Mouse (Mus musculus) kidney, embryonic 14.5 days (tissue): ENCODE results near the gene Asic2. TPM values are rescaled to one million over a fixed set of nuclear protein-coding genes. Genes with fewer than 3 reads are reported as not detected.

Experiments
- ATAC-seq: fragments of 200-750 bp; cut with Nextera tagmentation; 2 replicates; pipeline ENCODE4 v1.8.0; 2017; ENCODE audit warnings: moderate number of reproducible peaks, mild to moderate bottlenecking, moderate TSS enrichment, moderate library complexity; ENCODE audit not compliant: low FRiP score, low TSS enrichment
- H3K27ac ChIP-seq: fragments of 300-500 bp; sonication (generic); 2 replicates; pipeline ENCODE4 v1.5.1; 2014; ENCODE audit warnings: low read depth, mild to moderate bottlenecking, low read length, moderate library complexity, mixed read lengths
- H3K27me3 ChIP-seq: fragments of 300-500 bp; sonication (generic); 2 replicates; pipeline ENCODE4 v1.6.1; 2014; ENCODE audit warnings: mild to moderate bottlenecking, low read length; ENCODE audit not compliant: control insufficient read depth, insufficient read depth
- H3K36me3 ChIP-seq: fragments of 300-500 bp; sonication (generic); 2 replicates; pipeline ENCODE4 v1.6.1; 2014; ENCODE audit warnings: low read length, mixed read lengths; ENCODE audit not compliant: control insufficient read depth, insufficient read depth
- H3K4me1 ChIP-seq: fragments of 300-500 bp; sonication (generic); 2 replicates; pipeline ENCODE4 v1.6.1; 2014; ENCODE audit warnings: low read length, mixed read lengths; ENCODE audit not compliant: control insufficient read depth, insufficient read depth
- H3K4me2 ChIP-seq: fragments of 300-500 bp; sonication (generic); replicated peaks from 2 replicates; pipeline ENCODE4 v1.6.1; 2014; ENCODE audit warnings: low read depth, mild to moderate bottlenecking, low read length
- H3K4me3 ChIP-seq: fragments of 300-500 bp; sonication (generic); 2 replicates; pipeline ENCODE4 v1.5.1; 2014; ENCODE audit warnings: mild to moderate bottlenecking, low read length
- H3K9ac ChIP-seq: fragments of 300-500 bp; sonication (generic); 2 replicates; pipeline ENCODE4 v1.6.1; 2014; ENCODE audit warnings: low read depth, mild to moderate bottlenecking, low read length, moderate library complexity
- H3K9me3 ChIP-seq: fragments of 300-500 bp; sonication (generic); 2 replicates; pipeline ENCODE4 v1.6.1; 2016; ENCODE audit warnings: low read length; ENCODE audit not compliant: control insufficient read depth
- WGBS: fragments of 180-500 bp; shearing (Covaris S2); extraction: QIAGEN DNeasy Blood & Tissue Kit; methylation state at CpG from one replicate; pipeline ENCODE4 v1.1.7; 2014; 5-methylcytosine and 5-hydroxymethylcytosine counted together
- polyA plus RNA-seq: library from polyadenylated mRNA; unstranded; fragments of >200 nt; fragmentation: Nextera tagmentation; extraction: Ambion mirVana; gene quantifications from 2 replicates; pipeline ENCODE4 v1.2.1, GENCODE M21; 2014

Gene Asic2
- polyA plus RNA-seq, 1 experiment from 2014 or later: 3.4 TPM

DNA sequence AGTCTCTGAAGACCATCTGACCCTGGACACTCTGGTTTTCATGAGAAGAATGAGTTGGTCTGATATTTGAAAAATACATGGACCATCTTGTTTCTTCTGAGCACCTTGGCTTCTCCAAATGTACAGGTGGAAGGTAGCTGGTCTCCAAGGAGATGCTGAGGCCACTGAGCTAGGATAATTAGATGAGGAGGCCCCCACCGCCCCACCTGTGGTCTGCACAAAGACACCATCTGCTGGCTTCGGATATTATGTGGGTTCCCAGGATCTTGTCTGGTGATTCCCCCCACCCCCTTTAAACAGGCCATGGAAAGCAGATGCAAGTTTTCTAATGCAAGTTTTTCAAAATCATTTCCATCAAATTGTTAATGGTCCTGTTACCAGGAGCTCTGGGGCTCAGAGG, 856.6 kb downstream of the Asic2 start:
- Histone ChIP-seq H3K4me2 (no peak overlapping the region), H3K4me3 (no peak overlapping the region), H3K27ac (no peak overlapping the region), H3K9ac (no peak overlapping the region), H3K4me1 (no peaks in the 10 kb centered on the region), H3K9me3 (no peaks in the 10 kb centered on the region), H3K36me3 (no peaks in the 10 kb centered on the region), H3K27me3 (no peaks in the 10 kb centered on the region)
- no peak for ATAC-seq
- 94% methylated on average over 2 of the region's 2 CpGs for WGBS

DNA sequence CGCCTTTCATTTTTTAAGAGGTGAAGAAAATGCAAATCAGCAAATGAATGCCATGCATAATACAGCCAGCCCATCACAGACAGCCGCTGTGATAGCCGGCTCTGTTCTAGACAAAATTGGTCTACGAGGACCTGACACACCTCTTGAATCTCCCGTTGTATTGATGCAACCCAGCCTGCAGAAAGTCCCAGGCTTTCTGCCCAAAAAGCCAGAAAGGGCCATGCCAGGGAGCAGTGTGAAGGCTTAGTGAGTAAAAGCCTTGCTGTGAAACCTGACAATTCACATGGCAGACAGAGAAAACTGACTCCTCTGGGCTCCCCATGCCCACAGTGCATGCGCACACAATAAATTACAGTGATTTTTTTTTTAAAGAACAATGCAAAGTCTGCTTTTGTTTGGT, 858.2 kb downstream of the Asic2 start:
- WGBS: 70% methylated on average over 6 of the region's 6 CpGs

DNA sequence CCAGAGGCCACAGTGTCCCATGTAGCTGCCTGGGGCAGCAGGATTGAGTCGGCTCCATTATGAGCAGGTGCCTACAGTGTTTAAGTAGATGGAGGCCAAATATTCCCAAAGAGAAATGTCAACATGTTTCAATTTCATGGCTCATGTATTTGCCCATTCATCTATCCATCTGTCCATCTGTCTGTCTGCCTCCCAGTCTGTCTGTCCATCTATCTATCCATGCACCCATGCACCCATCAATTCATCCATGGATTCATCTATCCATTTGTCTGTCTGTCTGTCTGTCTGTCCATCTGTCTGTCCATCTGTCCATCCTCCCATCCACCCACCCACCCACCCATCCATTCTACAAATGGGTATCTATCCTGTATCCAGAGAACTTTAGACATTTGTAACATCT, 861.3 kb downstream of the Asic2 start:
- no peak overlapping the region for H3K9ac ChIP-seq
- no peak overlapping the region for H3K4me2 ChIP-seq
- no peaks in the 10 kb centered on the region for H3K36me3 ChIP-seq
- WGBS: 95% methylated on average over 1 of the region's 1 CpGs
- no peaks in the 10 kb centered on the region for H3K9me3 ChIP-seq
- H3K4me3 ChIP-seq: no peak overlapping the region
- no peaks in the 10 kb centered on the region for H3K27me3 ChIP-seq
- no peaks in the 10 kb centered on the region for H3K4me1 ChIP-seq
- H3K27ac ChIP-seq: no peak overlapping the region
- no peak for ATAC-seq

More for the DNA sequence above, 858.2 kb downstream of the Asic2 start:
- Histone ChIP-seq H3K27me3 (no peaks in the 10 kb centered on the region), H3K27ac (no peak overlapping the region), H3K4me3 (no peak overlapping the region), H3K9me3 (no peaks in the 10 kb centered on the region), H3K4me2 (no peak overlapping the region), H3K4me1 (no peaks in the 10 kb centered on the region), H3K9ac (no peak overlapping the region), H3K36me3 (no peaks in the 10 kb centered on the region)
- no peak for ATAC-seq

DNA sequence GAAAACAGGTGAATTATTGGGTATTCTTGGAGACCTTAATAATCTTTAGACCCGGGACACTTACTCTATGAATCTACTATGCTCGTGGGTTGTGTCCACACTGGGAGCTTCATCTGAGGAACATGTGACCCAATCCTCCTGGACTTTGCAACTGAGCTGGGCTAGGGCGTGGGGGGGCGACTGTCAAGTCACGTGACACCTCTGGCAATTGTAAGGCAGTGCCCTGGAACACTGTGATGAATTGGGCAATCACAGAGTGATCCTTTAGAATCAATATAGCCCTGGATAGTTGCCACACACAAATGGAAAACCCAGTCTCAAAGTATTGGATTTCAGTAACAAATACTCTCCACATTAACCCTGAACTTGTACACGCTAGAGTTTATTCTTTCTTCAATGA, 867.4 kb downstream of the Asic2 start:
- Histone ChIP-seq H3K4me2 (no peak overlapping the region), H3K9ac (no peak overlapping the region), H3K27ac (no peak overlapping the region), H3K4me1 (peaks cover 3% of the 10 kb centered on the region), H3K9me3 (no peaks in the 10 kb centered on the region), H3K27me3 (no peaks in the 10 kb centered on the region), H3K36me3 (no peaks in the 10 kb centered on the region), H3K4me3 (no peak overlapping the region)
- WGBS: 57% methylated on average over 6 of the region's 6 CpGs
- ATAC-seq: no peak

DNA sequence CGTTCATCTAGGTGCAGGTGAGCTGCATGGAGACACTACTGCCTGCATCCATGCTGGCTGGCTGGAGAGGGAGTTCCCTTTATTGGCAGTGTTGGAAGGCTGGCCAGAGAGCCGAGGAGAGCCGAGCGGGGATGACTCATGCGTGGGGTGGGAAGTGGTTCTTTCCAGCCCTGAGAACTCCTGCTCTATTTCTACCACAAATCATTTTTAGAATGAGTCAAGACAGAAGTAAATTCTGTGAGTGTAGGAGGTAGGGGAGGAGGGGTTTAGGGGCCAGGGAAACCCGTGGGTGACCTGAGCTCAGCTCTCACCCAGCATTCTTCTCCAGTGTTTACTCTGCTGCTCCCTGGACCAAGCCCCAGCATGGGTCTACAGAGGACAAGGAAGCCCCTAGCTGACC, 872.2 kb downstream of the Asic2 start:
- H3K27me3 ChIP-seq: no peaks in the 10 kb centered on the region
- peak; percentile 90 for ATAC-seq
- no peak overlapping the region for H3K27ac ChIP-seq
- no peaks in the 10 kb centered on the region for H3K36me3 ChIP-seq
- peaks cover 15% of the 10 kb centered on the region for H3K4me1 ChIP-seq
- H3K9ac ChIP-seq: no peak overlapping the region
- no peak overlapping the region for H3K4me2 ChIP-seq
- 12% methylated on average over 6 of the region's 6 CpGs for WGBS
- no peak overlapping the region for H3K4me3 ChIP-seq
- no peaks in the 10 kb centered on the region for H3K9me3 ChIP-seq

DNA sequence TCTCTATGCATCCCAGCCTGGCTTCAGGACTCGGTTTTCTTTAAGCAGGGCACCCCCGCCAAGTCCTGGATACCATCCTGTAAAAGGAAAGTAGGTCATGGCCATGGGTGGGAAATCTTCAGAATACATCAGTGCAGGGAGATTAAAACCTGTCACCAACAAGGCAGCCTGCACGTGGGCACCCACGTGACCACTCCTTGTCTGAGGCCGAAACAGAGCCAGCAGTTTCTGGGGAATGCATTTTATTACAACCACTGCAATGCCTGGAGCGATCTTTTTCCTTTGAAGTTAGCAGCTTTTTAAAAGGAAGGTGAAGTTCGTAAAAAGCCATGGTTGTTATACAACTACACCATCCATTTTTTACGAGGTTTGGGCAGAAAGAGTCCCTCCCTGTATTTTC, 873.7 kb downstream of the Asic2 start:
- ATAC-seq: no peak
- no peak overlapping the region for H3K4me2 ChIP-seq
- no peaks in the 10 kb centered on the region for H3K36me3 ChIP-seq
- H3K9me3 ChIP-seq: no peaks in the 10 kb centered on the region
- no peak overlapping the region for H3K4me3 ChIP-seq
- H3K4me1 ChIP-seq: peaks cover 15% of the 10 kb centered on the region
- H3K27ac ChIP-seq: no peak overlapping the region
- H3K27me3 ChIP-seq: no peaks in the 10 kb centered on the region
- WGBS: 24% methylated on average over 8 of the region's 8 CpGs
- H3K9ac ChIP-seq: no peak overlapping the region

DNA sequence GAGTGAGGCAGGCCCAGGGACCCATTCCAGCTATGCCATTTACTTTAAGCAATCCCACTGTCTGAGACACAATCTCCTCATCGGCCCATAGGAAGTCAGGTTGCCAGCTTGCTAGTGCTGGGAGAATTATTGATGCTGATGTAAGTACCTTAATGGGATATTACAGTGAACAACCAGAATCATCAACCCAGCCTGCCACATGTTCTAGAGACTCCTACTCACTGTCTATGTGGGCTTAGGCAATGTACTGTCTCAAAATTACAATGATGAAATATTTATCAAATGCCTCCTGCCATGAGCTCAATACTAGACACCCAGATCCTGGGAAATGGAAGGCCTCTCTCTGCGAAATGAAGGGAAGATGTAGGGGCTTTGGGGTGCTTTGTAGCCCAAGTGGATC, 876.1 kb downstream of the Asic2 start:
- Histone ChIP-seq H3K4me1 (peaks cover 15% of the 10 kb centered on the region), H3K36me3 (no peaks in the 10 kb centered on the region), H3K27me3 (no peaks in the 10 kb centered on the region), H3K9me3 (no peaks in the 10 kb centered on the region), H3K27ac (no peak overlapping the region), H3K4me3 (no peak overlapping the region), H3K9ac (no peak overlapping the region), H3K4me2 (no peak overlapping the region)
- ATAC-seq: no peak
- 93% methylated on average over 2 of the region's 2 CpGs for WGBS

DNA sequence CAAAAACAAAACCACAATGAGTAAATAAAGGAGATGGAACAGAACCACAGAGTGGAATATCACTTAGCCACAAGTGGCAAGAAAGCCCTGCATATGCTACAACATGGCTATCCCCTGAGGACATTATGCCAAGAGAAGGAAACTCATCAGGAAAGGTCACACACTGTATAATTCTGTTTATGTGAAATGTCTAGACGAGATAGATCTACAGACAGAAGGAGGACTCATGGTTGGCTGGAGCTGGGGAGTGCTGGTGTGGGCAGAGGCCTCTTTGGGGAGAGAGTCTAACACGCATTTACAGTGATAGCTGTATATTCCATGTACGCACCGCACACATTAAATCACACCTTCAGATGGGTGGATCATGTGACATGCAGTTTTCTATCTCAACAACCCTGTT, 884.4 kb downstream of the Asic2 start:
- no peaks in the 10 kb centered on the region for H3K9me3 ChIP-seq
- H3K4me3 ChIP-seq: no peak overlapping the region
- no peak overlapping the region for H3K4me2 ChIP-seq
- H3K4me1 ChIP-seq: peaks cover 11% of the 10 kb centered on the region; the same call in 1 of the 2 replicates
- ATAC-seq: no peak
- 57% methylated on average over 4 of the region's 4 CpGs for WGBS
- H3K27ac ChIP-seq: no peak overlapping the region
- no peaks in the 10 kb centered on the region for H3K27me3 ChIP-seq
- no peaks in the 10 kb centered on the region for H3K36me3 ChIP-seq
- H3K9ac ChIP-seq: no peak overlapping the region

DNA sequence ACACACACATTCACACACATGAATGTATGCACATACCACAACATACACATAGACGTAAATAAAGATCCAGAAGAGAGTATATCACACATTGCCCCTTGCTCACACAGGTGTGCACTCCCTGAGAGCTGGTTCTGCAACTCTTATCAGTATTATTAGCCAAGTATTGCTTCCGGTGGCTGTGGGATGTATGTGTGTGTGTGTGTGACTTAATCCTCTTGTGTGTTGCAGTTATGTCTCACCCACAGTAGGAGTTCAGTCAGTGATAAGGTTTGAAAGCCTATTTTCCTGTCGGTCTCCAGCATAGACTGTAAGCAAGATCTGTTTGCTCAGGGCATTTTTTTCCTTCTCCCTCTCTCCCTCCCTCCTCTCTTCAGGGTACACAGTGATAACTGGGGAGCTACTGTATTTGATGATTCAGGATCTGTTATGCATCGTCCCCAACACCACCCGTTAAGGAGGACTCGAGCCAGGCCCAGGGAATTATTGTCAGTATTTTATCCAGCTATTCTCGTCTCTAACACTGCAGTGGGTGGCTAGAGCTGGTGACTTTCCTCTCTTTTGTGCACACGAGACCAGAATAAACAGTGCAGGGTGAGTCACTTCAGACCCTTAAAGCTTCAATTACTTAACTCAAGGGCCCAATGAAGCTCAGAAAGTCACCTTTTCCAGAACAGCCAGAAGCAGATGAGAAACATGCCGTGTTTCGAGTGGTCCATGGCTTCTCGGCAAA, 888.0 kb downstream of the Asic2 start:
- Histone ChIP-seq H3K27ac (no peak overlapping the region), H3K4me3 (no peak overlapping the region), H3K4me2 (no peak overlapping the region), H3K9ac (no peak overlapping the region), H3K9me3 (no peaks in the 10 kb centered on the region), H3K4me1 (peaks cover 14% of the 10 kb centered on the region; the same call in 1 of the 2 replicates), H3K27me3 (no peaks in the 10 kb centered on the region), H3K36me3 (no peaks in the 10 kb centered on the region)
- no peak for ATAC-seq
- 69% methylated on average over 11 of the region's 11 CpGs for WGBS
